Mouse (Mus musculus) small intestine, adult 2 months (tissue): Measurements from ENCODE around the gene Ing4. TPM values are rescaled to one million over a fixed set of nuclear protein-coding genes. Genes with fewer than 3 reads are reported as not detected.

Experiments used
- H3K27ac ChIP-seq: fragments of 200-500 bp; 2 replicates; pipeline ENCODE4 v1.5.1; 2012; ENCODE audit warnings: low read depth, low read length, control low read depth, inconsistent platforms; ENCODE audit not compliant: insufficient read depth
- H3K27me3 ChIP-seq: fragments of 200-500 bp; 2 replicates; pipeline ENCODE4 v1.6.1; 2012; ENCODE audit warnings: mild to moderate bottlenecking, moderate library complexity, low read length, inconsistent platforms; ENCODE audit not compliant: control insufficient read depth, insufficient read depth
- H3K36me3 ChIP-seq: fragments of 200-500 bp; 2 replicates; pipeline ENCODE4 v1.6.1; 2012; ENCODE audit warnings: mild to moderate bottlenecking, low read length, control low read depth, inconsistent platforms; ENCODE audit not compliant: control insufficient read depth, insufficient read depth
- H3K4me1 ChIP-seq: fragments of 200-500 bp; 2 replicates; pipeline ENCODE4 v1.6.1; 2012; ENCODE audit warnings: low read length, inconsistent platforms, mixed read lengths; ENCODE audit not compliant: control insufficient read depth, insufficient read depth, insufficient read length
- H3K4me3 ChIP-seq: fragments of 200-500 bp; 2 replicates; pipeline ENCODE4 v1.5.1; 2012; ENCODE audit warnings: low read depth, mild to moderate bottlenecking, control low read depth, inconsistent platforms, low read length, moderate library complexity
- CTCF ChIP-seq: fragments of 200-500 bp; IDR thresholded peaks from 2 replicates; pipeline ENCODE4 v1.5.1; 2012; ENCODE audit warnings: low read depth, mild to moderate bottlenecking, control low read depth, inconsistent platforms, low read length, moderate library complexity, mixed read lengths; ENCODE audit not compliant: insufficient replicate concordance, insufficient read length; ENCODE audit errors: extremely low read depth
- POLR2A ChIP-seq: fragments of 200-500 bp; IDR thresholded peaks from 2 replicates; pipeline ENCODE4 v1.6.1; 2012; ENCODE audit warnings: low read depth, mild to moderate bottlenecking, control low read depth, inconsistent platforms, low read length, moderate library complexity
- WGBS: fragments of 180-500 bp; shearing (Covaris S2); methylation state at CpG from one replicate; pipeline ENCODE4 v1.1.7; 2018; 5-methylcytosine and 5-hydroxymethylcytosine counted together
- polyA plus RNA-seq: library from polyadenylated mRNA; depleted of rRNA; stranded (reverse); fragments of >200 nt; gene quantifications from 2 replicates; pipeline ENCODE4 v1.2.3, GENCODE M21; 2012; rRNA removed

Gene Ing4
- polyA plus RNA-seq, 1 experiment: 32.7 TPM

- no peaks in the 10 kb centered on the region for H3K27me3 ChIP-seq
Measured at GRCm38 (mm10) chr6:125094843-125095242, 55.3 kb downstream of the Ing4 start.

DNA sequence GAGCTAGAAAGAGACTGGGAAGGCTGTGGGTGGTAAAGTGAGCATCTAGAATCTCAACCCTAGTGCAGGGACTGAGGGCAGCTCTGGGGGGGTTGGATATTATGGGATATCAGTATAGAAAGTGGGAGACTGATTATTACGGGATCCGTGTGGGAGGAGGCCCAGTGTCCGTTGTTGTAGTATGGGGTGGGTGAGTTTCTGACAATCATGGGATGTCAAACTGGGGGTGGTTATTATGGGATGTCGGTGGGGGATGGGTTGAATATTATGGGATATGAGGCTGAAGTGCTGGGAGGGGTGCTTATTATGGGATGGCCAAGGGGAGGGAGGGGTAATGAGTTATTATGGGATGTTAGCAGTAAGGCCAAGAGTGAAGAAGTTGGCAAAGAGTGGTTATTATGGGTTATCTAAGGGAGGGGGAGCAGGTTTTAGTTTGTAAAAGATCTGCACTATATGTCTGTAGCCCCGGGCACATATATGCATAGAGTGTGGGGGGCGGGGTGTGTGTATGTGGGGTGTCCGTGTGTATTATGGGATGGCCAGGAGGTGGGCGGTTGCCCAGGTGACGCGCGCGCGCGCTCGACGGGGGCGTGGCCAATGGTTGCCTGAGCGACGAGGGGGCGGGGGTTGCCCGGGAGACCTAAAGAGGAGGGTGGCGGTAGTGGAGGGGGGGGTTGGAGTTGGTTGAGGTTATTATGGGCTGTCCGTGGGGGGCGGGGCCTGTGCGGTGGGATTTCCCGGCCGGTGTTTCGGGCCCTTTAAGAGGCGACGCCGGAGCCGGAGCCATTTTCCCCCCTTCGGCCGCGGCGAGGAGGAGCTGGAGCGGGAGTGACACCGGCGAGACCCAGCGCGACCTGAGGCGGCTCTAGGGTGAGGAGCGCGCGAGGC is 56.1 kb downstream of the Ing4 start, which contains the start of gene Chd4:
Gene Chd4, plus strand, starts transcription at position 591 of the 888 bp plus-strand sequence.
- peaks cover 18% of the 10 kb centered on the region for H3K4me1 ChIP-seq
- no peaks in the 10 kb centered on the region for H3K27me3 ChIP-seq
- 1% methylated on average over 43 of the region's 45 CpGs for WGBS
- peak within 1 kb of the TSS; percentile 78 for H3K4me3 ChIP-seq
- TF ChIP-seq CTCF: no peak
- TF ChIP-seq POLR2A: peak; percentile 68; the same call in 1 of the 2 replicates
- H3K27ac ChIP-seq: peak within 1 kb of the TSS; percentile 80
- peaks cover 18% of the 10 kb centered on the region for H3K36me3 ChIP-seq

More at GRCm38 (mm10) chr6:125094843-125095242, 55.3 kb downstream of the Ing4 start:
- Histone ChIP-seq H3K4me3 (no peak overlapping the region), H3K27ac (no peak overlapping the region), H3K36me3 (peaks cover 10% of the 10 kb centered on the region), H3K4me1 (peaks cover 22% of the 10 kb centered on the region)
- TF ChIP-seq CTCF (no peak), POLR2A (no peak)
- 39% methylated on average over 3 of the region's 3 CpGs for whole genome bisulfite sequencing

- under 1% methylated on average over 29 of the region's 32 CpGs for WGBS
- Histone ChIP-seq H3K4me3 (peak overlapping the region; percentile 78), H3K4me1 (peaks cover 16% of the 10 kb centered on the region), H3K36me3 (peaks cover 24% of the 10 kb centered on the region), H3K27me3 (no peaks in the 10 kb centered on the region), H3K27ac (peak overlapping the region; percentile 80)
- TF ChIP-seq POLR2A (no peak), CTCF (no peak)
Measured at GRCm38 (mm10) chr6:125096279-125096596, 56.7 kb downstream of the Ing4 start.

GRCm38 (mm10) chr6:125096597-125097345 is 57.2 kb downstream of the Ing4 start:
- under 1% methylated on average over 43 of the region's 44 CpGs for WGBS
- Histone ChIP-seq H3K4me3 (peak overlapping the region; percentile 78), H3K36me3 (peaks cover 29% of the 10 kb centered on the region), H3K4me1 (peaks cover 16% of the 10 kb centered on the region), H3K27ac (0 out of 2 replicates have a peak overlapping the region, but pooled peaks have one; percentile 37), H3K27me3 (no peaks in the 10 kb centered on the region)
- TF ChIP-seq CTCF (no peak), POLR2A (no peak)

- H3K4me1 ChIP-seq: peaks cover 16% of the 10 kb centered on the region
- 1% methylated on average over 12 of the region's 12 CpGs for WGBS
- no peaks in the 10 kb centered on the region for H3K27me3 ChIP-seq
- no peak overlapping the region for H3K27ac ChIP-seq
- TF ChIP-seq POLR2A: no peak
- TF ChIP-seq CTCF: no peak
- peaks cover 34% of the 10 kb centered on the region for H3K36me3 ChIP-seq
- H3K4me3 ChIP-seq: peak overlapping the region; percentile 78
Measured at GRCm38 (mm10) chr6:125097346-125097689, 57.8 kb downstream of the Ing4 start.

- Histone ChIP-seq H3K4me3 (peak overlapping the region; percentile 78), H3K27me3 (no peaks in the 10 kb centered on the region), H3K27ac (no peak overlapping the region), H3K36me3 (peaks cover 41% of the 10 kb centered on the region), H3K4me1 (peaks cover 16% of the 10 kb centered on the region)
- WGBS: 34% methylated on average over 8 of the region's 8 CpGs
- no peak for TF ChIP-seq CTCF
- no peak for TF ChIP-seq POLR2A
Measured at GRCm38 (mm10) chr6:125097951-125098350, 58.4 kb downstream of the Ing4 start.

GRCm38 (mm10) chr6:125098513-125098912 is 59.0 kb downstream of the Ing4 start:
- peaks cover 16% of the 10 kb centered on the region for H3K4me1 ChIP-seq
- peak overlapping the region; percentile 7; the same call in 1 of the 2 replicates for H3K4me3 ChIP-seq
- peaks cover 44% of the 10 kb centered on the region for H3K36me3 ChIP-seq
- WGBS: 45% methylated on average over 3 of the region's 3 CpGs
- TF ChIP-seq POLR2A (no peak), CTCF (no peak)
- no peaks in the 10 kb centered on the region for H3K27me3 ChIP-seq
- H3K27ac ChIP-seq: no peak overlapping the region

Other genes with a start within 250 kb of the Ing4 start
- 16.6 and 38.8 TPM in 2 replicates for gene Spsb2, start 231.1 kb upstream of the Ing4 start, polyA plus RNA-seq
- gene Tpi1, start 225.5 kb upstream of the Ing4 start, polyA plus RNA-seq: 420 and 801 TPM in 2 replicates
- gene Usp5, start 210.3 kb upstream of the Ing4 start, polyA plus RNA-seq: 26.7 and 53.0 TPM in 2 replicates
- gene Cdca3, start 210.2 kb upstream of the Ing4 start, polyA plus RNA-seq: 32.2 and 52.9 TPM in 2 replicates
- gene Gnb3, start 199.5 kb upstream of the Ing4 start, polyA plus RNA-seq: 0.05 and 0.19 TPM in 2 replicates
- gene P3h3, start 182.0 kb upstream of the Ing4 start, polyA plus RNA-seq: 8.1 and 8.7 TPM in 2 replicates
- gene Gpr162, start 175.8 kb upstream of the Ing4 start, polyA plus RNA-seq: 1.2 and 1.7 TPM in 2 replicates
- gene Cd4, start 151.5 kb upstream of the Ing4 start, polyA plus RNA-seq: 3.7 and 5.8 TPM in 2 replicates
- gene Lag3, start 128.1 kb upstream of the Ing4 start, polyA plus RNA-seq: 4.5 and 7.0 TPM in 2 replicates
- gene Ptms, start 119.7 kb upstream of the Ing4 start, polyA plus RNA-seq: 683 and 1,784 TPM in 2 replicates
- 212 and 412 TPM in 2 replicates for gene Mlf2, start 108.4 kb upstream of the Ing4 start, polyA plus RNA-seq
- gene Cops7a, start 74.2 kb upstream of the Ing4 start, polyA plus RNA-seq: 82.6 and 131 TPM in 2 replicates
- 2.8 and 5.0 TPM in 2 replicates for gene Pianp, start 43.1 kb upstream of the Ing4 start, polyA plus RNA-seq
- 28.6 and 57.0 TPM in 2 replicates for gene Zfp384, start 30.6 kb upstream of the Ing4 start, polyA plus RNA-seq
- gene Acrbp, start 9.9 kb downstream of the Ing4 start, polyA plus RNA-seq: 7.5 and 18.2 TPM in 2 replicates
- gene Lpar5, start 28.2 kb downstream of the Ing4 start, polyA plus RNA-seq: 133 and 223 TPM in 2 replicates
- gene Chd4, start 56.2 kb downstream of the Ing4 start, polyA plus RNA-seq: 39.9 and 64.3 TPM in 2 replicates
- gene Nop2, start 92.1 kb downstream of the Ing4 start, polyA plus RNA-seq: 6.5 and 7.8 TPM in 2 replicates
- 7.0 and 13.0 TPM in 2 replicates for gene Iffo1, start 105.5 kb downstream of the Ing4 start, polyA plus RNA-seq
- 2,785 and 3,321 TPM in 2 replicates for gene Gapdh, start 126.7 kb downstream of the Ing4 start, polyA plus RNA-seq
- gene Ncapd2, start 151.9 kb downstream of the Ing4 start, polyA plus RNA-seq: 24.3 and 53.4 TPM in 2 replicates
- gene Mrpl51, start 152.0 kb downstream of the Ing4 start, polyA plus RNA-seq: 41.6 and 62.7 TPM in 2 replicates
- 5.0 and 7.7 TPM in 2 replicates for gene Vamp1, start 175.8 kb downstream of the Ing4 start, polyA plus RNA-seq
- 25.3 and 45.1 TPM in 2 replicates for gene Tapbpl, start 192.1 kb downstream of the Ing4 start, polyA plus RNA-seq
- 3.5 and 7.9 TPM in 2 replicates for gene Cd27, start 197.2 kb downstream of the Ing4 start, polyA plus RNA-seq
- gene Tuba3a, start 246.3 kb downstream of the Ing4 start, polyA plus RNA-seq: not detected in 2 replicates